Mouse (Mus musculus) mouse embryonic stem cell (cell line): ENCODE results near the gene Ckm.

ENCODE experiments used
- in situ Hi-C, 2 experiments: fragments of 300-500 bp; cut with MboI; formaldehyde crosslinking; loops; 1 replicate in 1 of 2; 3 replicates in 1 of 2; pipeline ENCODE4 v1.14.3; 2019 to 2020; ENCODE audit warnings: low sequenced_read_pairs in 2 of 2, low pct_unique_long_range_greater_than_20kb in 1 of 2, mixed read lengths in 1 of 2; ENCODE audit not compliant: unreplicated experiment in 1 of 2

Gene Ckm

GRCm38 (mm10) chr7:19420821-19421636, 16.5 kb downstream of the Ckm start:
- in situ Hi-C loops = loop anchor here in 1 of 2 experiments (25.0 kb wide), 1 partner anchor 366 kb away; the partner anchor contains the start of gene Cblc

GRCm38 (mm10) chr7:19423083-19423482, 18.5 kb downstream of the Ckm start:
- in situ Hi-C loops = loop anchor here in 1 of 2 experiments (25.0 kb wide), 1 partner anchor 364 kb away; the partner anchor contains the start of gene Cblc

- in situ Hi-C loops = loop anchor here in 1 of 2 experiments (25.0 kb wide), 1 partner anchor 363 kb away; the partner anchor contains the start of gene Cblc
These were observed 19.5 kb downstream of the Ckm start for GRCm38 (mm10) chr7:19424051-19424450.

- in situ Hi-C loops = no loop called here
These were observed 21.8 kb downstream of the Ckm start for GRCm38 (mm10) chr7:19426349-19426748.

GRCm38 (mm10) chr7:19426888-19427287, 22.3 kb downstream of the Ckm start:
- in situ Hi-C loops = no loop called here

- in situ Hi-C loops = no loop called here
These were observed 23.5 kb downstream of the Ckm start for GRCm38 (mm10) chr7:19427999-19428650.

GRCm38 (mm10) chr7:19429726-19430125, 25.1 kb downstream of the Ckm start:
- in situ Hi-C loops = no loop called here

GRCm38 (mm10) chr7:19430402-19430801, 25.8 kb downstream of the Ckm start:
- in situ Hi-C loops = no loop called here

GRCm38 (mm10) chr7:19432475-19432874, 27.9 kb downstream of the Ckm start:
- in situ Hi-C loops = no loop called here

- in situ Hi-C loops = no loop called here
These were observed 31.7 kb downstream of the Ckm start for GRCm38 (mm10) chr7:19436276-19436675.

- in situ Hi-C loops = no loop called here
These were observed 32.5 kb downstream of the Ckm start for GRCm38 (mm10) chr7:19437048-19437447.

- in situ Hi-C loops = no loop called here
These were observed 37.0 kb downstream of the Ckm start for GRCm38 (mm10) chr7:19441448-19442091.

GRCm38 (mm10) chr7:19443344-19443743, 38.8 kb downstream of the Ckm start:
- in situ Hi-C loops = no loop called here

GRCm38 (mm10) chr7:19444801-19445200, 40.2 kb downstream of the Ckm start:
- in situ Hi-C loops = no loop called here

- in situ Hi-C loops = no loop called here
These were observed 43.1 kb downstream of the Ckm start for GRCm38 (mm10) chr7:19447689-19448088.

GRCm38 (mm10) chr7:19449165-19449564, 44.6 kb downstream of the Ckm start:
- in situ Hi-C loops = no loop called here

GRCm38 (mm10) chr7:19455186-19455585, 50.6 kb downstream of the Ckm start:
- in situ Hi-C loops = no loop called here

GRCm38 (mm10) chr7:19455819-19456495, 51.4 kb downstream of the Ckm start:
- in situ Hi-C loops = no loop called here

- in situ Hi-C loops = no loop called here
These were observed 52.1 kb downstream of the Ckm start for GRCm38 (mm10) chr7:19456628-19457027.
